Mouse (Mus musculus) thymus, adult 2 months (tissue): Measurements from ENCODE around the gene Gm2696.

Experiments
- CTCF ChIP-seq: fragments of 200-500 bp; IDR thresholded peaks from 2 replicates; pipeline ENCODE4 v1.5.1; 2012; ENCODE audit warnings: mild to moderate bottlenecking, control low read depth, low read length, moderate library complexity, borderline replicate concordance; ENCODE audit not compliant: control insufficient read depth, poor library complexity, insufficient read depth; ENCODE audit errors: extremely low read depth
- POLR2A ChIP-seq: fragments of 200-500 bp; IDR thresholded peaks from 2 replicates; pipeline ENCODE4 v1.6.1; 2012; ENCODE audit warnings: mild to moderate bottlenecking, low read length, control low read depth, moderate library complexity; ENCODE audit not compliant: control insufficient read depth, poor library complexity, insufficient read depth; ENCODE audit errors: extremely low read depth

GRCm38 (mm10) chr10:77826951-77827350 is 12.5 kb downstream of the Gm2696 start, which contains the start of gene Krtap10-4:
- TF ChIP-seq CTCF (no peak), POLR2A (no peak)
